Mouse (Mus musculus): ENCODE results near the gene Chrna3. TPM values are rescaled to one million over a fixed set of nuclear protein-coding genes. Genes with fewer than 3 reads are reported as not detected.

Chrna3 gene
- total RNA-seq, 1 experiment: 0.04 TPM

- in situ Hi-C loops (cut with MboI; ENCODE audit: low sequenced_read_pairs in 2 of 2, unreplicated experiment in 2 of 2): loop anchor here in 1 of 2 experiments (10.0 kb wide), 1 partner anchor 60 kb away; no protein-coding TSS in a partner anchor
- no peaks in the 10 kb centered on the region for H3K9me3 ChIP-seq (ENCODE audit: control insufficient read depth, insufficient read depth, low read depth, low read length)
Measured at GRCm38 (mm10) chr9:55045001-55045400, 18.6 kb upstream of the Chrna3 start.

GRCm38 (mm10) chr9:55043688-55044087 lies 17.3 kb upstream of the Chrna3 start:
- peaks cover 0 to 6% of the 10 kb centered on the region in 2 experiments; a peak in 3 of 4 replicates for H3K4me1 ChIP-seq (ENCODE audit: control insufficient read depth in 2 of 2, insufficient read depth in 2 of 2, low read length in 2 of 2, poor library complexity in 1 of 2)
- in situ Hi-C loops (cut with MboI; ENCODE audit: low sequenced_read_pairs in 2 of 2, unreplicated experiment in 2 of 2): loop anchor here in 1 of 2 experiments (10.0 kb wide), 1 partner anchor 61 kb away; no protein-coding TSS in a partner anchor
- no peaks in the 10 kb centered on the region for H3K9me3 ChIP-seq (ENCODE audit: control insufficient read depth, insufficient read depth, low read depth, low read length)
- H3K9ac ChIP-seq (ENCODE audit: insufficient read depth, low read depth, low read length, poor library complexity, severe bottlenecking): no peak overlapping the region
- H3K27ac ChIP-seq (ENCODE audit: insufficient read depth, low read depth, low read length, poor library complexity, severe bottlenecking): no peak overlapping the region
- peak overlapping the region; percentile 24 to 60; a peak in 2 of 4 replicates for H3K4me3 ChIP-seq (ENCODE audit: insufficient read depth in 1 of 2, low read depth in 1 of 2, low read length in 2 of 2, poor library complexity in 1 of 2, severe bottlenecking in 1 of 2)
- peak; percentile 48 for DNase-seq (ENCODE audit: low read depth, low spot score)
- TF ChIP-seq HCFC1 (IDR thresholded peaks at IDR 0.05; ENCODE audit: borderline replicate concordance, insufficient read depth, low read length): no peak
- TF ChIP-seq CHD2 (IDR thresholded peaks at IDR 0.05; ENCODE audit: low read depth, low read length): no peak
- TF ChIP-seq MAFK (IDR thresholded peaks at IDR 0.05; ENCODE audit: insufficient read depth, low read depth, low read length): no peak
- no peak for TF ChIP-seq ZC3H11A (IDR thresholded peaks at IDR 0.05; ENCODE audit: borderline replicate concordance, low read depth, low read length)
- no peak for TF ChIP-seq ZNF384 (IDR thresholded peaks at IDR 0.05; ENCODE audit: low read depth, low read length)
- H3K36me3 ChIP-seq (ENCODE audit: control insufficient read depth, insufficient read depth, low read length, poor library complexity, severe bottlenecking): no peaks in the 10 kb centered on the region

More at GRCm38 (mm10) chr9:55045001-55045400, 18.6 kb upstream of the Chrna3 start:
- Histone ChIP-seq H3K36me3 (ENCODE audit: control insufficient read depth, insufficient read depth, low read length, poor library complexity, severe bottlenecking) (no peaks in the 10 kb centered on the region), H3K27ac (ENCODE audit: insufficient read depth, low read depth, low read length, poor library complexity, severe bottlenecking) (no peak overlapping the region), H3K9ac (ENCODE audit: insufficient read depth, low read depth, low read length, poor library complexity, severe bottlenecking) (no peak overlapping the region), H3K4me1 (ENCODE audit: control insufficient read depth in 2 of 2, insufficient read depth in 2 of 2, low read length in 2 of 2, poor library complexity in 1 of 2) (peaks cover 0 to 6% of the 10 kb centered on the region in 2 experiments; a peak in 3 of 4 replicates), H3K4me3 (ENCODE audit: insufficient read depth in 1 of 2, low read depth in 1 of 2, low read length in 2 of 2, poor library complexity in 1 of 2, severe bottlenecking in 1 of 2) (no peak overlapping the region)
- TF ChIP-seq ZC3H11A (IDR thresholded peaks at IDR 0.05; ENCODE audit: borderline replicate concordance, low read depth, low read length) (no peak), ZNF384 (IDR thresholded peaks at IDR 0.05; ENCODE audit: low read depth, low read length) (no peak), CHD2 (IDR thresholded peaks at IDR 0.05; ENCODE audit: low read depth, low read length) (no peak), HCFC1 (IDR thresholded peaks at IDR 0.05; ENCODE audit: borderline replicate concordance, insufficient read depth, low read length) (no peak), MAFK (IDR thresholded peaks at IDR 0.05; ENCODE audit: insufficient read depth, low read depth, low read length) (no peak)
- no peak for DNase-seq (ENCODE audit: low read depth, low spot score)

- Histone ChIP-seq H3K27ac (ENCODE audit: insufficient read depth, low read depth, low read length, poor library complexity, severe bottlenecking) (no peak overlapping the region), H3K36me3 (ENCODE audit: control insufficient read depth, insufficient read depth, low read length, poor library complexity, severe bottlenecking) (no peaks in the 10 kb centered on the region), H3K4me3 (ENCODE audit: insufficient read depth in 1 of 2, low read depth in 1 of 2, low read length in 2 of 2, poor library complexity in 1 of 2, severe bottlenecking in 1 of 2) (no peak overlapping the region), H3K9ac (ENCODE audit: insufficient read depth, low read depth, low read length, poor library complexity, severe bottlenecking) (no peak overlapping the region), H3K4me1 (ENCODE audit: control insufficient read depth in 2 of 2, insufficient read depth in 2 of 2, low read length in 2 of 2, poor library complexity in 1 of 2) (peaks cover 0 to 6% of the 10 kb centered on the region in 2 experiments; a peak in 3 of 4 replicates), H3K9me3 (ENCODE audit: control insufficient read depth, insufficient read depth, low read depth, low read length) (no peaks in the 10 kb centered on the region)
- in situ Hi-C loops (cut with MboI; ENCODE audit: low sequenced_read_pairs in 2 of 2, unreplicated experiment in 2 of 2): loop anchor here in 1 of 2 experiments (10.0 kb wide), 1 partner anchor 63 kb away; no protein-coding TSS in a partner anchor
- DNase-seq (ENCODE audit: low read depth, low spot score): no peak
- TF ChIP-seq MAFK (IDR thresholded peaks at IDR 0.05; ENCODE audit: insufficient read depth, low read depth, low read length): no peak
- no peak for TF ChIP-seq ZC3H11A (IDR thresholded peaks at IDR 0.05; ENCODE audit: borderline replicate concordance, low read depth, low read length)
- TF ChIP-seq HCFC1 (IDR thresholded peaks at IDR 0.05; ENCODE audit: borderline replicate concordance, insufficient read depth, low read length): no peak
- no peak for TF ChIP-seq CHD2 (IDR thresholded peaks at IDR 0.05; ENCODE audit: low read depth, low read length)
- TF ChIP-seq ZNF384 (IDR thresholded peaks at IDR 0.05; ENCODE audit: low read depth, low read length): no peak
Measured at GRCm38 (mm10) chr9:55041389-55041788, 15.0 kb upstream of the Chrna3 start.

- TF ChIP-seq MAFK (IDR thresholded peaks at IDR 0.05; ENCODE audit: insufficient read depth, low read depth, low read length): no peak
- TF ChIP-seq ZNF384 (IDR thresholded peaks at IDR 0.05; ENCODE audit: low read depth, low read length): no peak
- TF ChIP-seq HCFC1 (IDR thresholded peaks at IDR 0.05; ENCODE audit: borderline replicate concordance, insufficient read depth, low read length): no peak
- TF ChIP-seq CHD2 (IDR thresholded peaks at IDR 0.05; ENCODE audit: low read depth, low read length): no peak
- no peak for TF ChIP-seq ZC3H11A (IDR thresholded peaks at IDR 0.05; ENCODE audit: borderline replicate concordance, low read depth, low read length)
- no peak for DNase-seq (ENCODE audit: low read depth, low spot score)
- in situ Hi-C loops (cut with MboI; ENCODE audit: low sequenced_read_pairs in 2 of 2, unreplicated experiment in 2 of 2): loop anchor here in 1 of 2 experiments (10.0 kb wide), 1 partner anchor 65 kb away; no protein-coding TSS in a partner anchor
- Histone ChIP-seq H3K9ac (ENCODE audit: insufficient read depth, low read depth, low read length, poor library complexity, severe bottlenecking) (no peak overlapping the region), H3K9me3 (ENCODE audit: control insufficient read depth, insufficient read depth, low read depth, low read length) (no peaks in the 10 kb centered on the region), H3K36me3 (ENCODE audit: control insufficient read depth, insufficient read depth, low read length, poor library complexity, severe bottlenecking) (no peaks in the 10 kb centered on the region), H3K27ac (ENCODE audit: insufficient read depth, low read depth, low read length, poor library complexity, severe bottlenecking) (no peak overlapping the region), H3K4me3 (ENCODE audit: insufficient read depth in 1 of 2, low read depth in 1 of 2, low read length in 2 of 2, poor library complexity in 1 of 2, severe bottlenecking in 1 of 2) (no peak overlapping the region), H3K4me1 (ENCODE audit: control insufficient read depth in 2 of 2, insufficient read depth in 2 of 2, low read length in 2 of 2, poor library complexity in 1 of 2) (peaks cover 0 to 6% of the 10 kb centered on the region in 2 experiments; a peak in 3 of 4 replicates)
Measured at GRCm38 (mm10) chr9:55039983-55040382, 13.6 kb upstream of the Chrna3 start.

All from ES-E14 (cell line).